Mouse (Mus musculus) heart, embryonic 14.5 days (tissue): ENCODE measurements around the gene D930007J09Rik. TPM values are rescaled to one million over a fixed set of nuclear protein-coding genes. Genes with fewer than 3 reads are reported as not detected.

ENCODE experiments used
- ATAC-seq: fragments of 200-750 bp; cut with Nextera tagmentation; 2 replicates; pipeline ENCODE4 v1.8.0; 2017; ENCODE audit warnings: low read depth, moderate TSS enrichment; ENCODE audit not compliant: insufficient number of reproducible peaks, insufficient read depth, low FRiP score
- H3K27ac ChIP-seq, 2 experiments: fragments of 200-500 bp in 1 of 2; fragments of 300-500 bp in 1 of 2; sonication (generic) in 1 of 2; replicated peaks in 1 of 2; 2 replicates each; pipeline ENCODE4 v1.5.1; 2012 to 2014; ENCODE audit warnings: low read depth in 2 of 2, low read length in 2 of 2, control low read depth in 1 of 2, mild to moderate bottlenecking in 1 of 2, mixed read lengths in 1 of 2; ENCODE audit not compliant: control insufficient read depth in 1 of 2, insufficient read depth in 1 of 2
- H3K27me3 ChIP-seq: fragments of 300-500 bp; sonication (generic); 2 replicates; pipeline ENCODE4 v1.6.1; 2014; ENCODE audit warnings: mild to moderate bottlenecking, low read length, control low read depth; ENCODE audit not compliant: control insufficient read depth, insufficient read depth
- H3K36me3 ChIP-seq: fragments of 300-500 bp; sonication (generic); 2 replicates; pipeline ENCODE4 v1.6.1; 2014; ENCODE audit warnings: mild to moderate bottlenecking, control low read depth, low read length, mixed read lengths; ENCODE audit not compliant: control insufficient read depth, insufficient read depth
- H3K4me1 ChIP-seq, 2 experiments: fragments of 200-500 bp in 1 of 2; fragments of 300-500 bp in 1 of 2; sonication (generic) in 1 of 2; 2 replicates each; pipeline ENCODE4 v1.6.1; 2012 to 2014; ENCODE audit warnings: low read length in 2 of 2, control low read depth in 1 of 2, mixed read lengths in 1 of 2; ENCODE audit not compliant: control insufficient read depth in 2 of 2, insufficient read depth in 2 of 2
- H3K4me2 ChIP-seq: fragments of 300-500 bp; sonication (generic); 2 replicates; pipeline ENCODE4 v1.6.1; 2014; ENCODE audit warnings: mild to moderate bottlenecking, low read length
- H3K4me3 ChIP-seq, 2 experiments: fragments of 200-500 bp in 1 of 2; fragments of 300-500 bp in 1 of 2; sonication (generic) in 1 of 2; 2 replicates each; pipeline ENCODE4 v1.5.1; 2012 to 2014; ENCODE audit warnings: low read length in 2 of 2, mild to moderate bottlenecking in 2 of 2, control low read depth in 1 of 2, low read depth in 1 of 2, moderate library complexity in 1 of 2; ENCODE audit not compliant: control insufficient read depth in 1 of 2, insufficient read depth in 1 of 2
- H3K9ac ChIP-seq: fragments of 300-500 bp; sonication (generic); 2 replicates; pipeline ENCODE4 v1.6.1; 2014; ENCODE audit warnings: mild to moderate bottlenecking, low read length
- H3K9me3 ChIP-seq: fragments of 300-500 bp; sonication (generic); 2 replicates; pipeline ENCODE4 v1.6.1; 2016; ENCODE audit warnings: low read length, control low read depth; ENCODE audit not compliant: control insufficient read depth
- WGBS: fragments of 180-500 bp; shearing (Covaris S2); extraction: QIAGEN DNeasy Blood & Tissue Kit; methylation state at CpG from one replicate; pipeline ENCODE4 v1.1.7; 2014; 5-methylcytosine and 5-hydroxymethylcytosine counted together
- polyA plus RNA-seq: library from polyadenylated mRNA; unstranded; fragments of >200 nt; fragmentation: Nextera tagmentation; extraction: Ambion mirVana; gene quantifications from 2 replicates; pipeline ENCODE4 v1.2.1, GENCODE M21; 2014

D930007J09Rik gene
- polyA plus RNA-seq, 1 experiment from 2014 or later = not detected

- H3K36me3 ChIP-seq = no peaks in the 10 kb centered on the region
- no peaks in the 10 kb centered on the region for H3K9me3 ChIP-seq
- no peak overlapping the region for H3K4me2 ChIP-seq
- H3K27me3 ChIP-seq = no peaks in the 10 kb centered on the region
- no peak overlapping the region for H3K27ac ChIP-seq
- no peak overlapping the region for H3K4me3 ChIP-seq
- peaks cover 0 to 2% of the 10 kb centered on the region in 2 experiments; a peak in 1 of 4 replicates for H3K4me1 ChIP-seq
- no peak overlapping the region for H3K9ac ChIP-seq
- no peak for ATAC-seq
- WGBS = 85% methylated on average over 5 of the region's 5 CpGs
These were observed 7.5 kb downstream of the D930007J09Rik start for GRCm38 (mm10) chr13:32795166-32795565.

DNA sequence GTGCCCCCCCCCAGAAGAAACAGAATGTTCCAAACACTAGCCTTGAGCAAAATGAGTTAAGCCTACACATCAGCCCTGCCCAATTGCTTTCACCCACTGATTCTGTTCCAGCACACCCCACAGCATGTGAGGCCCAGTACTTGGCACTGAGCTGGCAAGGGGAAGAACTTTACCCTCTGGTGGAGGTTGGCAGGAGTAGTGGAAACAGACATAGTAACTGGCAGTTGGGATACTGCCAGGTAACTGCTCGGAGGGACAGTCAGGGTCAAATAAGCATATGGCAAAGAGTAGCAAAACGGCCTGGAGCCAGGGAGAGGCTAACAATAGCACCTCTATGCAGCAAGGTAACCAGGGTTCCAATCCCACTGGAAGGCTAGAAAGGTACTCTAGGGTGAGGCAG lies 8.0 kb downstream of the D930007J09Rik start:
- 35% methylated on average over 2 of the region's 2 CpGs for WGBS

GRCm38 (mm10) chr13:32789781-32790180 lies 12.9 kb downstream of the D930007J09Rik start:
- Histone ChIP-seq H3K27me3 (no peaks in the 10 kb centered on the region), H3K4me1 (peaks cover 0 to 1% of the 10 kb centered on the region in 2 experiments; a peak in 1 of 4 replicates), H3K36me3 (no peaks in the 10 kb centered on the region), H3K9me3 (no peaks in the 10 kb centered on the region), H3K4me3 (no peak overlapping the region), H3K9ac (no peak overlapping the region), H3K27ac (no peak overlapping the region), H3K4me2 (no peak overlapping the region)
- WGBS = 74% methylated on average over 4 of the region's 4 CpGs
- ATAC-seq = no peak

More for the DNA sequence above, 8.0 kb downstream of the D930007J09Rik start:
- Histone ChIP-seq H3K27ac (no peak overlapping the region), H3K27me3 (no peaks in the 10 kb centered on the region), H3K36me3 (no peaks in the 10 kb centered on the region), H3K4me2 (no peak overlapping the region), H3K9me3 (no peaks in the 10 kb centered on the region), H3K4me1 (peaks cover 0 to 2% of the 10 kb centered on the region in 2 experiments; a peak in 1 of 4 replicates), H3K9ac (no peak overlapping the region), H3K4me3 (no peak overlapping the region)
- peak; percentile 39; the same call in 1 of the 2 replicates for ATAC-seq

DNA sequence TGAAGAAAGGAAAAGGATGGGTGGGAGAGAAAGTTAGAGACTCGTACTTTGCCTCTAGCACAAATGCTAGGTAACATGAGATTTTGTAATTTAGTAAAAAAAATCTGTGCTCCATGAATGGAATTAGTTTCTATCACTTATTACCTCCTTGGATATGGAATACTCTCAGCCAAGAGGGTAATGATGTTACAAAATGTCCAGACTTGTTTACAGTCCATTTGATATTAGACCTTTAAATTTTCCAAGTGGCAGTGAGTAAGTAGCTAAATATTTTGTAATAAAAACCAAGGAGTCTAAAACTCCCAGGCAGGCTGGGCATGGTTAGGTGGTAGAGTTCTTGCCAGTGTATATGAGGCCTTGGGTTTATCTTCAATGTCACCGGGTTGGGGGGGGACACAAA lies 15.1 kb downstream of the D930007J09Rik start:
- H3K27ac ChIP-seq = no peak overlapping the region
- H3K4me2 ChIP-seq = no peak overlapping the region
- WGBS = 59% methylated on average over 2 of the region's 2 CpGs
- no peaks in the 10 kb centered on the region for H3K9me3 ChIP-seq
- H3K4me3 ChIP-seq = no peak overlapping the region
- no peaks in the 10 kb centered on the region for H3K4me1 ChIP-seq
- H3K36me3 ChIP-seq = no peaks in the 10 kb centered on the region
- ATAC-seq = no peak
- no peaks in the 10 kb centered on the region for H3K27me3 ChIP-seq
- no peak overlapping the region for H3K9ac ChIP-seq

DNA sequence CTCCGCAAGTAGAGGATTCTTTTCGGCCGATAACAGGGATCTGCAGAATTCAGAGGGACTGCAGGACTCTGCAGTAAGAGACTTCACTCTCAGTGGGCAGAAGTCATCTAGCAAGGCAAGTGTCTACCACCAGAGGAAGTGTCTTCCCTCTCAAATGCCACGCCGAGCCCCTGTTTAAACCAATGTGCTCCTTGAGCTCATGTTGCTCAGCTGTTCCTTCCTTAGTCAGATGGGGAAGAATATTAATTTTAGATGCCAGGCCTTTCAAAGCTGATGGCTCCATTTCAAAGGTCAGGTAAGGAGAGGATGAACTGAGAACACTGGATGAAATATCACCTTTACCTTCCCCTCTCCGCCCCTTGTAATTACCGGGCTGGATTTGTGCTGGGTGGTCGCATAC lies 18.8 kb downstream of the D930007J09Rik start, which contains the start of gene Mylk4:
TSS of gene Mylk4 (minus strand) at position 139 of the 400 bp plus-strand sequence.
- Histone ChIP-seq H3K4me1 (no peaks in the 10 kb centered on the region), H3K9ac (no peak within 1 kb of the TSS), H3K27ac (no peak within 1 kb of the TSS), H3K4me2 (no peak within 1 kb of the TSS), H3K4me3 (no peak within 1 kb of the TSS), H3K27me3 (no peaks in the 10 kb centered on the region), H3K9me3 (no peaks in the 10 kb centered on the region), H3K36me3 (no peaks in the 10 kb centered on the region)
- no peak for ATAC-seq
- 78% methylated on average over 8 of the region's 8 CpGs for WGBS

GRCm38 (mm10) chr13:32783055-32783454 lies 19.6 kb downstream of the D930007J09Rik start:
- no peak for ATAC-seq
- Histone ChIP-seq H3K4me2 (no peak overlapping the region), H3K4me3 (no peak overlapping the region), H3K27ac (no peak overlapping the region), H3K36me3 (no peaks in the 10 kb centered on the region), H3K9me3 (no peaks in the 10 kb centered on the region), H3K4me1 (no peaks in the 10 kb centered on the region), H3K9ac (no peak overlapping the region), H3K27me3 (no peaks in the 10 kb centered on the region)
- 55% methylated on average over 5 of the region's 5 CpGs for WGBS

- ATAC-seq = no peak
- WGBS = 53% methylated on average over 3 of the region's 3 CpGs
- H3K4me3 ChIP-seq = no peak overlapping the region
- no peak overlapping the region for H3K4me2 ChIP-seq
- no peak overlapping the region for H3K27ac ChIP-seq
- H3K27me3 ChIP-seq = no peaks in the 10 kb centered on the region
- no peaks in the 10 kb centered on the region for H3K9me3 ChIP-seq
- H3K9ac ChIP-seq = no peak overlapping the region
- no peaks in the 10 kb centered on the region for H3K36me3 ChIP-seq
- peaks cover 8 to 15% of the 10 kb centered on the region in 2 experiments for H3K4me1 ChIP-seq
These were observed 23.8 kb downstream of the D930007J09Rik start for GRCm38 (mm10) chr13:32778861-32779260.

DNA sequence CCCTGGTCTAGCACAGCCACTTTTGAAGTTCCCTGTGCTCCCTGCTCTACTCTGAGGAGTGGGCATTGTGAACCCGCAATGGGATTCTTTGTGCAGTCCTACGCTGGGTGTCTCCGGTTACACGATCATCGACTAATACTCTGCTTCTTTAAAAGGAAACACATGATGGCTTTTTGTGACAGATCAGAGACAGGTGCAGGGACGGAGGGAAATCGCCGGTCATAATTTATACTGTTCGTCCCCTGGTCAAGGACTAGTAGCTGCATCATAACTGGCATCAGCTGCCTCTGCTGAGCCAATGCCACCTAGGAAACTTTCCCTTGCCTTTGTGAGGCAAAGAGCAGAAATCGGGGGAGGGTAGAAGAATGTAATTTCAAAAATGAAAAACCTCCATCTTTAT lies 26.3 kb downstream of the D930007J09Rik start:
- H3K36me3 ChIP-seq = no peaks in the 10 kb centered on the region
- no peaks in the 10 kb centered on the region for H3K27me3 ChIP-seq
- H3K27ac ChIP-seq = peak overlapping the region; percentile 0 to 50; a peak in 3 of 4 replicates
- H3K4me1 ChIP-seq = peaks cover 8 to 15% of the 10 kb centered on the region in 2 experiments
- H3K4me3 ChIP-seq = no peak overlapping the region
- H3K9me3 ChIP-seq = no peaks in the 10 kb centered on the region
- no peak overlapping the region for H3K9ac ChIP-seq
- H3K4me2 ChIP-seq = no peak overlapping the region; the same call in 1 of the 2 replicates
- 78% methylated on average over 10 of the region's 10 CpGs for WGBS
- no peak for ATAC-seq
